Mouse (Mus musculus) embryonic facial prominence, embryonic 10.5 days (tissue): ENCODE results near the gene Nav3. TPM values are rescaled to one million over a fixed set of nuclear protein-coding genes. Genes with fewer than 3 reads are reported as not detected.

Source experiments
- DNase-seq: peaks from one replicate; pipeline ENCODE4 v3.0.0-alpha.2; 2017; ENCODE audit warnings: low spot score
- H3K27ac ChIP-seq: fragments of 300-500 bp; sonication (generic); replicated peaks from 2 replicates; pipeline ENCODE4 v1.5.1; 2016; ENCODE audit warnings: mild to moderate bottlenecking
- H3K27me3 ChIP-seq: fragments of 300-500 bp; sonication (generic); replicated peaks from 2 replicates; pipeline ENCODE4 v1.6.1; 2016; ENCODE audit warnings: low read depth, mild to moderate bottlenecking; ENCODE audit not compliant: poor library complexity, severe bottlenecking
- H3K36me3 ChIP-seq: fragments of 300-500 bp; sonication (generic); replicated peaks from 2 replicates; pipeline ENCODE4 v1.6.1; 2016; ENCODE audit warnings: mild to moderate bottlenecking, moderate library complexity
- H3K4me1 ChIP-seq: fragments of 300-500 bp; sonication (generic); 2 replicates; pipeline ENCODE4 v1.6.1; 2016
- H3K4me3 ChIP-seq: fragments of 300-500 bp; sonication (generic); 2 replicates; pipeline ENCODE4 v1.5.1; 2016; ENCODE audit warnings: mild to moderate bottlenecking, moderate library complexity
- H3K9me3 ChIP-seq: fragments of 300-500 bp; sonication (generic); 2 replicates; pipeline ENCODE4 v1.6.1; 2016; ENCODE audit warnings: mild to moderate bottlenecking
- WGBS: fragments of 180-500 bp; shearing (Covaris S2); methylation state at CpG from one replicate; pipeline ENCODE4 v1.1.7; 2016; 5-methylcytosine and 5-hydroxymethylcytosine counted together
- polyA plus RNA-seq: library from polyadenylated mRNA; unstranded; fragments of >200 nt; fragmentation: Nextera tagmentation; extraction: Ambion mirVana; gene quantifications from 2 replicates; pipeline ENCODE4 v1.2.1, GENCODE M21; 2016

The Nav3 gene
- polyA plus RNA-seq, 1 experiment from 2014 or later = 2.1 TPM

- Histone ChIP-seq H3K4me1 (no peaks in the 10 kb centered on the region), H3K4me3 (no peak overlapping the region), H3K9me3 (no peaks in the 10 kb centered on the region), H3K27me3 (no peaks in the 10 kb centered on the region), H3K27ac (no peak overlapping the region), H3K36me3 (no peaks in the 10 kb centered on the region)
- no peak for DNase-seq
- WGBS = 79% methylated on average over 7 of the region's 7 CpGs
Measured at GRCm38 (mm10) chr10:110352148-110352547, 103.9 kb downstream of the Nav3 start.

GRCm38 (mm10) chr10:110330030-110330429, 126.0 kb downstream of the Nav3 start:
- Histone ChIP-seq H3K4me3 (no peak overlapping the region), H3K36me3 (no peaks in the 10 kb centered on the region), H3K27me3 (no peaks in the 10 kb centered on the region), H3K27ac (no peak overlapping the region), H3K4me1 (no peaks in the 10 kb centered on the region), H3K9me3 (no peaks in the 10 kb centered on the region)
- 81% methylated on average over 5 of the region's 5 CpGs for WGBS
- no peak for DNase-seq

GRCm38 (mm10) chr10:110329629-110330028, 126.4 kb downstream of the Nav3 start:
- no peak overlapping the region for H3K27ac ChIP-seq
- 86% methylated on average over 5 of the region's 5 CpGs for WGBS
- H3K4me1 ChIP-seq = no peaks in the 10 kb centered on the region
- no peaks in the 10 kb centered on the region for H3K9me3 ChIP-seq
- H3K4me3 ChIP-seq = no peak overlapping the region
- H3K36me3 ChIP-seq = no peaks in the 10 kb centered on the region
- no peak for DNase-seq
- H3K27me3 ChIP-seq = no peaks in the 10 kb centered on the region

GRCm38 (mm10) chr10:110322082-110322632, 133.8 kb downstream of the Nav3 start:
- Histone ChIP-seq H3K4me3 (no peak overlapping the region), H3K36me3 (no peaks in the 10 kb centered on the region), H3K27ac (no peak overlapping the region), H3K27me3 (no peaks in the 10 kb centered on the region), H3K4me1 (no peaks in the 10 kb centered on the region), H3K9me3 (no peaks in the 10 kb centered on the region)
- DNase-seq = peak; percentile 9
- 68% methylated on average over 6 of the region's 6 CpGs for WGBS

GRCm38 (mm10) chr10:110317275-110317674, 138.7 kb downstream of the Nav3 start:
- 83% methylated on average over 5 of the region's 5 CpGs for WGBS
- Histone ChIP-seq H3K27ac (no peak overlapping the region), H3K36me3 (no peaks in the 10 kb centered on the region), H3K27me3 (no peaks in the 10 kb centered on the region), H3K4me1 (no peaks in the 10 kb centered on the region), H3K4me3 (no peak overlapping the region), H3K9me3 (no peaks in the 10 kb centered on the region)
- DNase-seq = no peak

- H3K4me3 ChIP-seq = no peak overlapping the region
- DNase-seq = no peak
- no peaks in the 10 kb centered on the region for H3K36me3 ChIP-seq
- H3K27ac ChIP-seq = no peak overlapping the region
- H3K27me3 ChIP-seq = no peaks in the 10 kb centered on the region
- H3K4me1 ChIP-seq = no peaks in the 10 kb centered on the region
- 74% methylated on average over 5 of the region's 5 CpGs for whole genome bisulfite sequencing
- H3K9me3 ChIP-seq = no peaks in the 10 kb centered on the region
Measured at GRCm38 (mm10) chr10:110314525-110314924, 141.5 kb downstream of the Nav3 start.

GRCm38 (mm10) chr10:110313959-110314358, 142.0 kb downstream of the Nav3 start:
- Histone ChIP-seq H3K27me3 (no peaks in the 10 kb centered on the region), H3K27ac (no peak overlapping the region), H3K4me1 (no peaks in the 10 kb centered on the region), H3K9me3 (no peaks in the 10 kb centered on the region), H3K4me3 (no peak overlapping the region), H3K36me3 (no peaks in the 10 kb centered on the region)
- 90% methylated on average over 7 of the region's 7 CpGs for WGBS
- DNase-seq = no peak

GRCm38 (mm10) chr10:110309511-110309910, 146.5 kb downstream of the Nav3 start:
- H3K4me3 ChIP-seq = no peak overlapping the region
- DNase-seq = no peak
- H3K4me1 ChIP-seq = no peaks in the 10 kb centered on the region
- no peaks in the 10 kb centered on the region for H3K9me3 ChIP-seq
- 91% methylated on average over 4 of the region's 4 CpGs for WGBS
- no peaks in the 10 kb centered on the region for H3K36me3 ChIP-seq
- H3K27me3 ChIP-seq = no peaks in the 10 kb centered on the region
- no peak overlapping the region for H3K27ac ChIP-seq

GRCm38 (mm10) chr10:110305609-110306008, 150.4 kb downstream of the Nav3 start:
- DNase-seq = no peak
- Histone ChIP-seq H3K36me3 (no peaks in the 10 kb centered on the region), H3K4me3 (no peak overlapping the region), H3K27me3 (no peaks in the 10 kb centered on the region), H3K9me3 (no peaks in the 10 kb centered on the region), H3K27ac (no peak overlapping the region), H3K4me1 (no peaks in the 10 kb centered on the region)
- 83% methylated on average over 5 of the region's 5 CpGs for WGBS

- no peaks in the 10 kb centered on the region for H3K36me3 ChIP-seq
- no peak overlapping the region for H3K27ac ChIP-seq
- no peak overlapping the region for H3K4me3 ChIP-seq
- no peaks in the 10 kb centered on the region for H3K4me1 ChIP-seq
- H3K9me3 ChIP-seq = no peaks in the 10 kb centered on the region
- DNase-seq = no peak
- 91% methylated on average over 10 of the region's 10 CpGs for WGBS
- H3K27me3 ChIP-seq = no peaks in the 10 kb centered on the region
Measured at GRCm38 (mm10) chr10:110290016-110290623, 165.9 kb downstream of the Nav3 start.

GRCm38 (mm10) chr10:110283879-110284278, 172.1 kb downstream of the Nav3 start:
- Histone ChIP-seq H3K4me3 (no peak overlapping the region), H3K4me1 (no peaks in the 10 kb centered on the region), H3K36me3 (no peaks in the 10 kb centered on the region), H3K27ac (no peak overlapping the region), H3K27me3 (no peaks in the 10 kb centered on the region), H3K9me3 (no peaks in the 10 kb centered on the region)
- 83% methylated on average over 3 of the region's 3 CpGs for WGBS
- DNase-seq = no peak

- no peak overlapping the region for H3K27ac ChIP-seq
- 93% methylated on average over 2 of the region's 2 CpGs for WGBS
Measured at GRCm38 (mm10) chr10:110272818-110273217, 183.2 kb downstream of the Nav3 start.

GRCm38 (mm10) chr10:110270561-110270960, 185.4 kb downstream of the Nav3 start:
- 91% methylated on average over 1 of the region's 1 CpGs for WGBS
- no peaks in the 10 kb centered on the region for H3K9me3 ChIP-seq
- no peaks in the 10 kb centered on the region for H3K36me3 ChIP-seq
- H3K4me3 ChIP-seq = no peak overlapping the region
- H3K4me1 ChIP-seq = no peaks in the 10 kb centered on the region
- H3K27ac ChIP-seq = no peak overlapping the region
- no peaks in the 10 kb centered on the region for H3K27me3 ChIP-seq
- no peak for DNase-seq

More at GRCm38 (mm10) chr10:110272818-110273217, 183.2 kb downstream of the Nav3 start:
- DNase-seq = no peak
- Histone ChIP-seq H3K27me3 (no peaks in the 10 kb centered on the region), H3K4me3 (no peak overlapping the region), H3K4me1 (no peaks in the 10 kb centered on the region), H3K9me3 (no peaks in the 10 kb centered on the region), H3K36me3 (no peaks in the 10 kb centered on the region)
